Mouse (Mus musculus) limb, embryonic 13.5 days (tissue): Measurements from ENCODE around the gene Cfdp1. TPM values are rescaled to one million over a fixed set of nuclear protein-coding genes. Genes with fewer than 3 reads are reported as not detected.

Experiments used
- ATAC-seq: fragments of 200-750 bp; cut with Nextera tagmentation; 2 replicates; pipeline ENCODE4 v1.8.0; 2017; ENCODE audit warnings: low read depth, moderate number of reproducible peaks, moderate TSS enrichment; ENCODE audit not compliant: low FRiP score
- H3K27ac ChIP-seq: fragments of 300-500 bp; sonication (generic); 2 replicates; pipeline ENCODE4 v1.5.1; 2015; ENCODE audit warnings: inconsistent platforms, mild to moderate bottlenecking, moderate library complexity
- H3K27me3 ChIP-seq: fragments of 300-500 bp; sonication (generic); 2 replicates; pipeline ENCODE4 v1.6.1; 2015; ENCODE audit warnings: mild to moderate bottlenecking, inconsistent platforms
- H3K36me3 ChIP-seq: fragments of 300-500 bp; sonication (generic); 2 replicates; pipeline ENCODE4 v1.6.1; 2015; ENCODE audit warnings: inconsistent platforms, mild to moderate bottlenecking, moderate library complexity
- H3K4me1 ChIP-seq: fragments of 300-500 bp; sonication (generic); 2 replicates; pipeline ENCODE4 v1.6.1; 2015; ENCODE audit warnings: inconsistent platforms
- H3K4me2 ChIP-seq: fragments of 300-500 bp; sonication (generic); replicated peaks from 2 replicates; pipeline ENCODE4 v1.6.1; 2015; ENCODE audit warnings: inconsistent platforms, mild to moderate bottlenecking, moderate library complexity
- H3K4me3 ChIP-seq: fragments of 300-500 bp; sonication (generic); 2 replicates; pipeline ENCODE4 v1.5.1; 2015; ENCODE audit warnings: moderate library complexity, mild to moderate bottlenecking, inconsistent platforms
- H3K9ac ChIP-seq: fragments of 300-500 bp; sonication (generic); 2 replicates; pipeline ENCODE4 v1.6.1; 2015; ENCODE audit warnings: mild to moderate bottlenecking, inconsistent platforms
- H3K9me3 ChIP-seq: fragments of 300-500 bp; sonication (generic); 2 replicates; pipeline ENCODE4 v1.6.1; 2016; ENCODE audit warnings: inconsistent platforms
- WGBS: fragments of 180-500 bp; shearing (Covaris S2); methylation state at CpG from one replicate; pipeline ENCODE4 v1.1.7; 2015; 5-methylcytosine and 5-hydroxymethylcytosine counted together
- polyA plus RNA-seq: library from polyadenylated mRNA; unstranded; fragments of >200 nt; fragmentation: Nextera tagmentation; extraction: Ambion mirVana; gene quantifications from 2 replicates; pipeline ENCODE4 v1.2.1, GENCODE M21; 2015

The Cfdp1 gene
- polyA plus RNA-seq, 1 experiment from 2014 or later = 262 TPM

DNA sequence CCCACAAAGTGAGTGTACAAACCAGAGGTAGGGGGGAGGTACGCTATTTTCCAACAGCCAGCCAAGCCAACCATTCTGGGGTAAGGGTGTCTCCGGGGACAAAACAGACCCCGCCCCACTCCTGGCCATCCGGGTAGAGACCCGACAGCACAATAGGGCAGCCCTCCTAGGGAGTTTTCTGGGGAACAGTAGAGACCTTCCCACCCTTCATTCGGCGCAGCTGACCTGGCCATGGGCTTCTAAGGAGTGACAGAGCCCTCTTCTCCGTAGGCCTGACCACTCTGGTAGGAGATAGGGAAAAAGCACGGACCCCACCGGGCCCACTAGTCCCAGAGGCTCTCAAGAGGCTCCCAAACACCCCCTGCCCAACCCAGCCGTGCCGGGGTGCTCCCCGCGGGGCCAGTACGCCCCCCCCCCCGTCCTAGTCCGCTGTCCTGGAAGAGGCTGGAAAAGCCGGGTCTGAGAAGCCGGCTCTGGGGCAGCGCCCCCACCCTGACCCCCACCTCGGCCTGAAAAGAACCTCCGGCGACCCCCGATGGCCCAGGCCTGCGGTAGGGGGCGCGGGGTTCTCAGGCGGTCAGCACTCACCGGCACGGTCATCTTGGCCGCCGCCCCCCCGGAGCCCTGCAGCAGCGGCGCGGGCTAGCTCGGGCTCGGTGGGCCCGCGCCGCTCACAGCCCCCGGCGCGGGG is 110.8 kb downstream of the Cfdp1 start:
- ATAC-seq = peak; percentile 34
- H3K27me3 ChIP-seq = no peaks in the 10 kb centered on the region
- peak overlapping the region; percentile 94 for H3K9ac ChIP-seq
- peaks cover 10% of the 10 kb centered on the region; the same call in 1 of the 2 replicates for H3K36me3 ChIP-seq
- no peaks in the 10 kb centered on the region for H3K9me3 ChIP-seq
- peak overlapping the region; percentile 78 for H3K27ac ChIP-seq
- peak overlapping the region; percentile 83 for H3K4me2 ChIP-seq
- peaks cover 66% of the 10 kb centered on the region for H3K4me1 ChIP-seq
- peak overlapping the region; percentile 97 for H3K4me3 ChIP-seq
- WGBS = under 1% methylated on average over 43 of the region's 44 CpGs

- H3K27ac ChIP-seq = peak overlapping the region; percentile 78; the same call in 1 of the 2 replicates
- peaks cover 12% of the 10 kb centered on the region; the same call in 1 of the 2 replicates for H3K36me3 ChIP-seq
- H3K4me1 ChIP-seq = peaks cover 66% of the 10 kb centered on the region
- 24% methylated on average over 11 of the region's 11 CpGs for WGBS
- peak overlapping the region; percentile 94 for H3K9ac ChIP-seq
- H3K9me3 ChIP-seq = no peaks in the 10 kb centered on the region
- ATAC-seq = no peak
- H3K4me3 ChIP-seq = peak overlapping the region; percentile 97
- H3K27me3 ChIP-seq = no peaks in the 10 kb centered on the region
- H3K4me2 ChIP-seq = peak overlapping the region; percentile 83
These were observed 111.6 kb downstream of the Cfdp1 start for GRCm38 (mm10) chr8:111742261-111743037.

DNA sequence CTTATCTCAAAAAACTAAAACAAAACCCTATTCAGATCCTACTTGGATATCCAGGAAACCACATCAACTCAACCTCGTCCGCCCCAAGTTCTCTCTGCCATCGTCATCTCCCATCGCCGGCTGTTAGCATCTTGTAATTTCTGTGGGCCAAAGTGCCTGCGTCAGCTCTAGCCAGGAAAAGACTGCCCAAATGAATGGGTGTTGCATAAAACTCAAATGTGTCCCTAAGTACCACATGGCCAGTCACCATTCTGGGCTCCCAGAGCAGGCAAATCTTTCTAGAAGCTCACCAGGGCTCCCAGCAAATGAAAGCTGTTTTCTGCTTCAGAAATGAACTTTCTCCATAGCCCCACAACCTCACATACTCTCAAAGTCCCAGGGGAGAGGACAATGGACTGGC is 112.5 kb downstream of the Cfdp1 start:
- 81% methylated on average over 6 of the region's 6 CpGs for WGBS
- peaks cover 75% of the 10 kb centered on the region for H3K4me1 ChIP-seq
- H3K9me3 ChIP-seq = no peaks in the 10 kb centered on the region
- peak overlapping the region; percentile 83 for H3K4me2 ChIP-seq
- H3K9ac ChIP-seq = peak overlapping the region; percentile 94
- peaks cover 16% of the 10 kb centered on the region; the same call in 1 of the 2 replicates for H3K36me3 ChIP-seq
- peak overlapping the region; percentile 48; the same call in 1 of the 2 replicates for H3K27ac ChIP-seq
- H3K4me3 ChIP-seq = peak overlapping the region; percentile 97
- H3K27me3 ChIP-seq = no peaks in the 10 kb centered on the region
- ATAC-seq = no peak

DNA sequence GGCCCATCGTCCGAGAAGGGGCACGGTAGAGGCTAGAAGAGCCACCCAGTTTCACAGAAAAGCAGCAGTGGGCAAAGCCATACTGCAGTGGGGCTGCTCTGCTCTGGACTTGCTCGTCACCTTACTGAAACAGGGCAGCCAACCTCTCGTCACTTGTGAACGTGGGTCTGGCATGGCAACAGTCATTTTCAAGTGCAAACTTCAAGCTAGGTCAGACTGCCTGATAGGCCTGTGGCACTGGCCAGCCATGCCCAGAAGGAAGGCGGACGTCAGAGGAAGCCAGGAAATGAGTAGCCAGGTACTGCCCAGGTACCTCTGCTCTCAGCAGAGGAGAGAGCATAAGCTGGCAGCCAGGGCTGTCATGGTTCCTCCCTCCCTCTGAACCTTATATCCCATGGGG is 113.1 kb downstream of the Cfdp1 start:
- Histone ChIP-seq H3K27ac (no peak overlapping the region; the same call in 1 of the 2 replicates), H3K9me3 (no peaks in the 10 kb centered on the region), H3K9ac (peak overlapping the region; percentile 94; the same call in 1 of the 2 replicates), H3K4me3 (peak overlapping the region; percentile 97; the same call in 1 of the 2 replicates), H3K27me3 (no peaks in the 10 kb centered on the region), H3K4me1 (peaks cover 77% of the 10 kb centered on the region), H3K4me2 (peak overlapping the region; percentile 83), H3K36me3 (peaks cover 16% of the 10 kb centered on the region; the same call in 1 of the 2 replicates)
- 83% methylated on average over 8 of the region's 8 CpGs for WGBS
- ATAC-seq = no peak

DNA sequence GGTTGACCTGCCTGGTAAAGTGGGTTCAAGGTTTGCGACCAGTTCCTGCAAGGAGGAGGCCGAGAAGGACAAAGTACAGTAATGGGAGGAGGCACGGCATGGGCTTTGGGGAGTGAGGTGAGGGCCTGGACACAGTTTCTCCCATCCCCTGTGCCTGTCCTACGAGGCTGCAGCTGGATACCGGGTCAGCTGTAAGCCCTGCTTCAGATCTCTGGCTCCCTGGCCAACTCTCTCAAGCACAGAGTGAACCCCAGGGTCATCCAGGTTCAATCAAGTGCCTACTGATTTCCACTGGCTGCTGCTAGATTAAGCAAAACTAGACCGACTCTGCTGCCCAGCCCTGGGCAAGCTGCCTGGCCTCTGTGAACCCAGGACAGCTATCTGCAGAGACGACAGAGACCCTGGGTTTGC is 113.8 kb downstream of the Cfdp1 start:
- WGBS = 75% methylated on average over 7 of the region's 7 CpGs
- no peaks in the 10 kb centered on the region for H3K27me3 ChIP-seq
- H3K4me3 ChIP-seq = no peak overlapping the region
- no peak overlapping the region for H3K4me2 ChIP-seq
- H3K9ac ChIP-seq = no peak overlapping the region
- peaks cover 77% of the 10 kb centered on the region for H3K4me1 ChIP-seq
- H3K27ac ChIP-seq = no peak overlapping the region
- no peak for ATAC-seq
- H3K36me3 ChIP-seq = peaks cover 16% of the 10 kb centered on the region; the same call in 1 of the 2 replicates
- no peaks in the 10 kb centered on the region for H3K9me3 ChIP-seq

GRCm38 (mm10) chr8:111739604-111740003 is 114.5 kb downstream of the Cfdp1 start:
- peaks cover 16% of the 10 kb centered on the region; the same call in 1 of the 2 replicates for H3K36me3 ChIP-seq
- ATAC-seq = no peak
- H3K27ac ChIP-seq = no peak overlapping the region
- H3K4me1 ChIP-seq = peaks cover 81% of the 10 kb centered on the region
- no peaks in the 10 kb centered on the region for H3K9me3 ChIP-seq
- no peaks in the 10 kb centered on the region for H3K27me3 ChIP-seq
- H3K4me3 ChIP-seq = no peak overlapping the region
- 49% methylated on average over 7 of the region's 7 CpGs for WGBS
- no peak overlapping the region; the same call in 1 of the 2 replicates for H3K4me2 ChIP-seq
- no peak overlapping the region for H3K9ac ChIP-seq

DNA sequence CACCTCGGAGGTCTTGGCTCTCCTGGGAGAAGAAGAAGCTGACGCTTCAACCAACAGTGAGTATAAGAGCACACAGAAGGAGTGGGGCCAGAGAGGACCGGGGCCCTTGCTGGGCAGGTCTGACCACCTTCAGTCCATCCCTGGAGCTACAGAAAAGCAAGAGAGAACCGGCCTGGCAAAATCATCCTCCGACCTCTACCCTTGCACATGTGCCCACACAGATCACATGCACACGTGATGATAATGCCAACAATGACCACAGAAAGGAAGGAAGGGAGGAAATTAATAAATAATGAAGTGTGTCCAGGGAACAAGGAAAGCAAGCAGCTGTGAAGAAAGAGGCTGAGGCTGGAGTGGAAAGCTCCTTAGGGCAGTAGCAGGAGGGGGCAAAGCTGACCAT is 115.2 kb downstream of the Cfdp1 start:
- 77% methylated on average over 6 of the region's 6 CpGs for WGBS
- Histone ChIP-seq H3K9ac (no peak overlapping the region), H3K4me2 (no peak overlapping the region), H3K4me1 (peaks cover 81% of the 10 kb centered on the region), H3K27ac (no peak overlapping the region), H3K9me3 (no peaks in the 10 kb centered on the region), H3K36me3 (peaks cover 16% of the 10 kb centered on the region; the same call in 1 of the 2 replicates), H3K27me3 (no peaks in the 10 kb centered on the region), H3K4me3 (no peak overlapping the region)
- no peak for ATAC-seq

- no peak overlapping the region for H3K4me2 ChIP-seq
- WGBS = 47% methylated on average over 7 of the region's 7 CpGs
- H3K27me3 ChIP-seq = no peaks in the 10 kb centered on the region
- H3K9me3 ChIP-seq = no peaks in the 10 kb centered on the region
- H3K4me3 ChIP-seq = no peak overlapping the region
- peaks cover 82% of the 10 kb centered on the region for H3K4me1 ChIP-seq
- H3K36me3 ChIP-seq = peaks cover 16% of the 10 kb centered on the region; the same call in 1 of the 2 replicates
- H3K9ac ChIP-seq = peak overlapping the region; percentile 20; the same call in 1 of the 2 replicates
- peak overlapping the region; percentile 39; the same call in 1 of the 2 replicates for H3K27ac ChIP-seq
- ATAC-seq = no peak
These were observed 117.8 kb downstream of the Cfdp1 start for GRCm38 (mm10) chr8:111736321-111736720.

DNA sequence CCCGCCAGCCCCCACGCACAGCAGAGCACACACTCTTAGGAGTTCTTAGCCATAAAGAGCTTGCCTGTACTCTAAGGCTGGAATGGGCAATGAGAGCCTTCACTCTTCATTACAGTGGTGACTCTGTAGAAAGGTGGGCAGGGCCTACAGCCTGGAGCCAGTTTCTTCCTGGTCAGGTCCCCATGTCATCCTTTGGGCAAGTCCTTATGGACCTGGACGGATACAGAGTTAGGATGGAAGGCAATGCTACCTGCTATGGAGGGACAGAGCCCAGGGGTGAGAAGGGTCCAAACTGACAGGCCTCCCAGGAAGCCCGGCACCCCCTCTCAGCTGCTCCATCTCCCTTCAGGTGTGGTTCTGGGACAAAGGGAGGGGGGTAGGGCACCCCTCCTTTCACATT is 118.3 kb downstream of the Cfdp1 start:
- Histone ChIP-seq H3K9ac (peak overlapping the region; percentile 20; the same call in 1 of the 2 replicates), H3K27ac (peak overlapping the region; percentile 29; the same call in 1 of the 2 replicates)
- 67% methylated on average over 4 of the region's 4 CpGs for WGBS

DNA sequence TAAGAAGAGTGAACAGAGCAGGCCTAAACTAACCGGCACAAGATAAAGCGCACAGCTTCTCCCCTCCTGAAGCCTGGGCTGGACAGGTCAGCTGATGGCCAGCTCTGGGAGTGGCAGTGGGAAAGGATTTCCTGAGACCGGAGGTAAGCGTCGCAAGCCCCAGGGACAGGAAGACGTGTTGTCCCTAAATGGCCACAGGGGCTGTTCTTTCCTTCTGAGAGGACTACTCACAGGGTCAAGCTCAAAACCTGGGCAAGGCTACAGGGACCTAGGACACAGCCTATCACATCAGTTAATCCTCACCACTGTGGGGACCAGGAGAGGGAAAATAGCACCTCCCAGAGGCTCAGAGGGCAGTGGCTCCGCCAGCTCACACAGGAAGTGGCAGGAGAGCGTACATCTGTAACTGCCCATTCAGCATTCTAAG is 118.7 kb downstream of the Cfdp1 start:
- Histone ChIP-seq H3K9me3 (no peaks in the 10 kb centered on the region), H3K27me3 (no peaks in the 10 kb centered on the region), H3K4me2 (no peak overlapping the region), H3K9ac (0 out of 2 replicates have a peak overlapping the region, but pooled peaks have one; percentile 31), H3K4me1 (peaks cover 82% of the 10 kb centered on the region), H3K27ac (peak overlapping the region; percentile 76; the same call in 1 of the 2 replicates), H3K4me3 (no peak overlapping the region), H3K36me3 (peaks cover 10% of the 10 kb centered on the region; the same call in 1 of the 2 replicates)
- ATAC-seq = no peak
- 54% methylated on average over 8 of the region's 8 CpGs for WGBS

More for the DNA sequence above, 118.3 kb downstream of the Cfdp1 start:
- no peak for ATAC-seq
- H3K4me2 ChIP-seq = no peak overlapping the region
- H3K9me3 ChIP-seq = no peaks in the 10 kb centered on the region
- H3K36me3 ChIP-seq = peaks cover 11% of the 10 kb centered on the region; the same call in 1 of the 2 replicates
- no peaks in the 10 kb centered on the region for H3K27me3 ChIP-seq
- no peak overlapping the region for H3K4me3 ChIP-seq
- H3K4me1 ChIP-seq = peaks cover 82% of the 10 kb centered on the region

DNA sequence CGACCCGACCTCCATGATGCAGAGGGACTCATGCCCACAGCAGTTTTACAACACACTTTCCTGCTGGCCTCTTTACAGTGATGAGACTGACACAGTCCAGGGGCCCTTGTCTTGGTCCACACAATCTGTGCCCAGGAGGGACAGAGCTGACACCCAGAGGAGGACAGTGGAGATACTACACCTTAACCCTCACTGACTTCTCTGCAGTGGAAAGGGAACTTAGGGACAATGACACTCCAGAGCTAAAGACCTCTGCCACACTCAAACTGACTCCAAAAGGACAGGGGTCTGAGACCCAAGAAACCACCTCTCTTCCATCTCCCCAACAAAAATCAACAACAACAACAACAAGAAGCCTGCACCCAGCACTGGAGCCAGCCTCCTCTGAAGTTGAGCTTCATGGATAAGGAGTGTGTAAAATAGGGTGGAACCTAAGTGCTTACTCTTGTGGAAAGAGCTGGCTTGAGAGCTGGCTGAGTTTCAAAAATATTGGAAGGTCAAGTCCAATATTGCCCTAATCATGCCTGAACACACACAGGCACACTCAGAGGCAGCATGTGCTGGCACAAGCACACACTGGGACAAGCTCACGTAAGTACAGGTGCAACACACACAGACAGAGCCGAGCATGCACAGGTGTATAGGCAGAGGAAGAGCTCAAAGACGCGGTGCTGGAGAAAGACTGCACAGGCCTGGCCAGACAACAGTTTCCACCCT is 119.7 kb downstream of the Cfdp1 start:
- H3K27me3 ChIP-seq = no peaks in the 10 kb centered on the region
- H3K9me3 ChIP-seq = no peaks in the 10 kb centered on the region
- no peak overlapping the region for H3K9ac ChIP-seq
- peak overlapping the region; percentile 81 for H3K4me2 ChIP-seq
- peak overlapping the region; percentile 76; the same call in 1 of the 2 replicates for H3K27ac ChIP-seq
- no peak overlapping the region for H3K4me3 ChIP-seq
- no peak for ATAC-seq
- 52% methylated on average over 6 of the region's 6 CpGs for WGBS
- peaks cover 6% of the 10 kb centered on the region; the same call in 1 of the 2 replicates for H3K36me3 ChIP-seq
- peaks cover 82% of the 10 kb centered on the region for H3K4me1 ChIP-seq
